Mouse (Mus musculus) lung, adult 2 months (tissue): ENCODE results near the gene Tuba8.

Experiments used
- CTCF ChIP-seq: fragments of 200-500 bp; IDR thresholded peaks from 2 replicates; pipeline ENCODE4 v1.5.1; 2011; ENCODE audit warnings: mild to moderate bottlenecking, low read length, control low read depth; ENCODE audit not compliant: insufficient read depth
- POLR2A ChIP-seq: fragments of 200-500 bp; IDR thresholded peaks from 2 replicates; pipeline ENCODE4 v1.6.1; 2011; ENCODE audit warnings: low read depth, mild to moderate bottlenecking, control low read depth, low read length, borderline replicate concordance; ENCODE audit errors: extremely low read depth

DNA sequence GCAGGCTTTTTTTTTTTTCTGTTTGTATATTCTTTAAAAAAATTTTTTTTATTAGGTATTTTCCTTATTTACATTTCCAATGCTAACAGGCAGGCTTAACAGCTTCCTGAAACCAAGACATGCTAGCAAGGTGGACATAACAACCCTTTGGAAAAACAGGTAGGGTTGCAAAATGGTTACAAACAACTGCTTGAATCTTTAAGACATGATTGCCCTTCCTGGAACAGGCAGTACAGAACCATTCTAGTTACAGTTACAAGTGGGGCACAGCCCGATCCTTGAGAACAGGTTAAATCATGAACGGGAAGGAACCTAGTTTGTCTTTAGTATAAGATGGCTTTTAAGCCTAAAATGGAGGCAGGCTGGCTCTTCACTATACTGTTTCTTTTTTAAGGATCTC, 25.9 kb downstream of the Tuba8 start:
- TF ChIP-seq CTCF (no peak), POLR2A (no peak)
